Comparison of ENCODE assay signal across 28 mouse cellular contexts in the genomic region with DNA sequence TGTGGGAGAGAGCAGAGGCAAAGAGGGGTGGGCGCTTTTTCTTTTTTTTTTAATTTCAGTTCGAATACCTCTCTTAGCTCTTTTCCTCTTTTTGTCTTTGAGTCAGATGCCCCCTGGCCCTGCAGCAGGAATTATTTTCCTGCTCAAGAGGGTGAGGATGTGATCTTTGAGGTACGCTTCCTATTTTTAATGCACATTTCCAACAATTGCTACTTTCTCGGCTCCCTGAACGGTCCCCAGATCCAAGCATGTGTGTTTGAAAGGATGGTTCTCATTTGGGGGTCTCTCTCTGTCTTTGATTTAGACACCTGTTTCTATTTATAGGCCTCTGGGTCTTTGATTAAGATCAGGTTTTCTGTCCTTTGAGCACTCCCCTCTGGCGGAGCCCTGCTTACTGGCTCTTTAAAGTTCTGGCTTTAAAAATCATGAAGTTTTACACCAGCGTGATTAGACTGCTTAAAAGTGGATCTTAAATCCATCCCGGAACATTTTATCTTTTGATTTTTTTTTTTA.
DNase-seq lines count a peak whose midpoint lies in the region; ATAC-seq and TF ChIP-seq lines count a peak whose summit lies in the region.
"Had no signal": no experiment of that assay in that cellular context is flagged by ENCODE, and none has a peak within 500 bp of the region (broad histone marks: within the 10 kb centered on the region; RNA-seq: fewer than 3 reads in every experiment).

No protein-coding gene starts in this region.

- no peak overlapping the region for H3K9ac ChIP-seq in embryonic facial prominence, embryonic 11.5 days (replicated peaks; ENCODE audit: low read length)
- no peak overlapping the region for H3K9ac ChIP-seq in midbrain, embryonic 14.5 days (replicated peaks; ENCODE audit: low read length)
- no peak overlapping the region for H3K9ac ChIP-seq in midbrain, postnatal 0 days (replicated peaks; ENCODE audit: low read length, poor library complexity, severe bottlenecking)
- no peak overlapping the region for H3K9ac ChIP-seq in midbrain, embryonic 16.5 days (ENCODE audit: low read depth, low read length)
- no peak overlapping the region for H3K9ac ChIP-seq in kidney, embryonic 15.5 days
- H3K9ac ChIP-seq: forebrain, postnatal 0 days; heart, embryonic 15.5 days; intestine, embryonic 15.5 days; limb, embryonic 12.5 days; liver, embryonic 12.5 days; liver, postnatal 0 days had no signal

- H3K4me3 ChIP-seq in embryonic facial prominence, embryonic 11.5 days (ENCODE audit: low read depth, low read length), result no peak overlapping the region
- no peak overlapping the region for H3K4me3 ChIP-seq in embryonic facial prominence, embryonic 10.5 days
- no peak overlapping the region for H3K4me3 ChIP-seq in midbrain, embryonic 14.5 days (replicated peaks; ENCODE audit: low read depth, low read length)
- no peak overlapping the region for H3K4me3 ChIP-seq in midbrain, postnatal 0 days (ENCODE audit: low read depth, low read length)
- H3K4me3 ChIP-seq in midbrain, embryonic 16.5 days (ENCODE audit: low read depth, low read length), result no peak overlapping the region
- no peak overlapping the region for H3K4me3 ChIP-seq in kidney, embryonic 15.5 days (replicated peaks)
- H3K4me3 ChIP-seq: heart, embryonic 10.5 days; heart, embryonic 15.5 days; intestine, embryonic 15.5 days; limb, embryonic 12.5 days; liver, embryonic 12.5 days; megakaryocyte, embryonic 14.5 days had no signal

- peak; percentile 87 for DNase-seq in embryonic facial prominence, embryonic 11.5 days (ENCODE audit: low spot score)
- DNase-seq in embryonic facial prominence, embryonic 10.5 days (ENCODE audit: low spot score), result no peak
- peak; percentile 24 for DNase-seq in midbrain, embryonic 14.5 days
- DNase-seq in midbrain, postnatal 0 days (ENCODE audit: low spot score), result no peak
- peak; percentile 63 for DNase-seq in forelimb bud, embryonic 11.5 days (ENCODE audit: low read depth, low spot score)
- DNase-seq in lung, postnatal 36 days, result no peak
- DNase-seq: cerebellum, adult 11 months; cerebellum, adult 9-11 months; forebrain, postnatal 0 days; gastrocnemius, postnatal 25 days; heart, adult 11 months; kidney, adult 2 months; kidney, postnatal 4 days; layer of hippocampus, postnatal 36 days; liver, postnatal 0 days; lung, postnatal 4 days; thymus, postnatal 14 days had no signal

- no peak for TF ChIP-seq CTCF in midbrain, postnatal 0 days (IDR thresholded peaks at IDR 0.05)

- no peak overlapping the region for H3K4me2 ChIP-seq in embryonic facial prominence, embryonic 11.5 days (ENCODE audit: low read depth, low read length)
- H3K4me2 ChIP-seq in midbrain, embryonic 14.5 days (ENCODE audit: low read length), result no peak overlapping the region
- H3K4me2 ChIP-seq in midbrain, postnatal 0 days (ENCODE audit: low read depth, low read length, poor library complexity, severe bottlenecking), result no peak overlapping the region
- no peak overlapping the region for H3K4me2 ChIP-seq in midbrain, embryonic 16.5 days (ENCODE audit: low read length)
- no peak overlapping the region for H3K4me2 ChIP-seq in kidney, embryonic 15.5 days
- H3K4me2 ChIP-seq: heart, embryonic 15.5 days; intestine, embryonic 15.5 days; limb, embryonic 12.5 days; liver, embryonic 12.5 days had no signal

- no peaks in the 10 kb centered on the region for H3K36me3 ChIP-seq in embryonic facial prominence, embryonic 11.5 days (replicated peaks; ENCODE audit: control insufficient read depth, insufficient read depth, low read depth, low read length)
- peaks cover 26% of the 10 kb centered on the region for H3K36me3 ChIP-seq in embryonic facial prominence, embryonic 10.5 days (replicated peaks)
- H3K36me3 ChIP-seq in midbrain, embryonic 14.5 days (ENCODE audit: control insufficient read depth, insufficient read depth, low read length), result peaks cover 14% of the 10 kb centered on the region
- H3K36me3 ChIP-seq in midbrain, postnatal 0 days (ENCODE audit: insufficient read depth, low read length), result no peaks in the 10 kb centered on the region
- no peaks in the 10 kb centered on the region for H3K36me3 ChIP-seq in midbrain, embryonic 16.5 days (ENCODE audit: control insufficient read depth, insufficient read depth, low read length)
- H3K36me3 ChIP-seq in kidney, embryonic 15.5 days, result no peaks in the 10 kb centered on the region
- H3K36me3 ChIP-seq: heart, embryonic 15.5 days; intestine, embryonic 15.5 days; liver, embryonic 12.5 days had no signal

- H3K9me3 ChIP-seq in embryonic facial prominence, embryonic 11.5 days (replicated peaks; ENCODE audit: control insufficient read depth, low read length), result no peaks in the 10 kb centered on the region
- no peaks in the 10 kb centered on the region for H3K9me3 ChIP-seq in embryonic facial prominence, embryonic 10.5 days
- no peaks in the 10 kb centered on the region for H3K9me3 ChIP-seq in midbrain, embryonic 14.5 days (ENCODE audit: control insufficient read depth, low read length)
- no peaks in the 10 kb centered on the region for H3K9me3 ChIP-seq in midbrain, postnatal 0 days (ENCODE audit: low read length)
- H3K9me3 ChIP-seq in midbrain, embryonic 16.5 days (replicated peaks; ENCODE audit: control insufficient read depth, low read length, poor library complexity, severe bottlenecking), result no peaks in the 10 kb centered on the region
- H3K9me3 ChIP-seq in kidney, embryonic 15.5 days (replicated peaks), result no peaks in the 10 kb centered on the region
- H3K9me3 ChIP-seq: heart, embryonic 10.5 days; heart, embryonic 15.5 days; intestine, embryonic 15.5 days; limb, embryonic 12.5 days; liver, embryonic 12.5 days; megakaryocyte, embryonic 14.5 days had no signal

- 39% methylated on average over 8 of the region's 8 CpGs for WGBS in embryonic facial prominence, embryonic 11.5 days
- WGBS in embryonic facial prominence, embryonic 10.5 days, result 45% methylated on average over 8 of the region's 8 CpGs
- 75% methylated on average over 8 of the region's 8 CpGs for WGBS in midbrain, embryonic 14.5 days
- 55% methylated on average over 8 of the region's 8 CpGs for WGBS in midbrain, postnatal 0 days
- 58% methylated on average over 8 of the region's 8 CpGs for WGBS in midbrain, embryonic 16.5 days
- WGBS in kidney, embryonic 15.5 days, result 82% methylated on average over 8 of the region's 8 CpGs

- H3K4me1 ChIP-seq in embryonic facial prominence, embryonic 11.5 days (ENCODE audit: control insufficient read depth, insufficient read depth, low read length), result no peaks in the 10 kb centered on the region
- peaks cover 33% of the 10 kb centered on the region for H3K4me1 ChIP-seq in embryonic facial prominence, embryonic 10.5 days
- no peaks in the 10 kb centered on the region for H3K4me1 ChIP-seq in midbrain, embryonic 14.5 days (ENCODE audit: control insufficient read depth, insufficient read depth, low read length)
- H3K4me1 ChIP-seq in midbrain, postnatal 0 days (ENCODE audit: insufficient read depth, low read length), result no peaks in the 10 kb centered on the region
- peaks cover 5% of the 10 kb centered on the region; the same call in 1 of the 2 replicates for H3K4me1 ChIP-seq in midbrain, embryonic 16.5 days (ENCODE audit: control insufficient read depth, insufficient read depth, low read length)
- H3K4me1 ChIP-seq in kidney, embryonic 15.5 days, result peaks cover 5% of the 10 kb centered on the region; the same call in 1 of the 2 replicates
- H3K4me1 ChIP-seq: heart, embryonic 15.5 days; intestine, embryonic 15.5 days; liver, embryonic 12.5 days; megakaryocyte, embryonic 14.5 days had no signal

- ATAC-seq in embryonic facial prominence, embryonic 11.5 days (replicated peaks; ENCODE audit: insufficient number of reproducible peaks, low FRiP score, low TSS enrichment, low read depth), result no peak
- ATAC-seq in midbrain, embryonic 14.5 days (ENCODE audit: low FRiP score, low TSS enrichment), result no peak
- ATAC-seq in midbrain, postnatal 0 days (ENCODE audit: low FRiP score), result no peak
- no peak for ATAC-seq in midbrain, embryonic 16.5 days
- no peak for ATAC-seq in kidney, embryonic 15.5 days (replicated peaks; ENCODE audit: low FRiP score)
- ATAC-seq: forebrain, postnatal 0 days; hindbrain, embryonic 16.5 days; intestine, embryonic 15.5 days; liver, embryonic 12.5 days; liver, postnatal 0 days had no signal

- H3K27me3 ChIP-seq in embryonic facial prominence, embryonic 11.5 days (ENCODE audit: control insufficient read depth, insufficient read depth, low read length), result no peaks in the 10 kb centered on the region
- no peaks in the 10 kb centered on the region; the same call in 1 of the 2 replicates for H3K27me3 ChIP-seq in embryonic facial prominence, embryonic 10.5 days (replicated peaks; ENCODE audit: low read depth, poor library complexity, severe bottlenecking)
- no peaks in the 10 kb centered on the region for H3K27me3 ChIP-seq in midbrain, embryonic 14.5 days (ENCODE audit: control insufficient read depth, insufficient read depth, low read length)
- no peaks in the 10 kb centered on the region for H3K27me3 ChIP-seq in midbrain, postnatal 0 days (ENCODE audit: insufficient read depth, low read length)
- H3K27me3 ChIP-seq in midbrain, embryonic 16.5 days (ENCODE audit: control insufficient read depth, insufficient read depth, low read depth, low read length), result no peaks in the 10 kb centered on the region
- H3K27me3 ChIP-seq in kidney, embryonic 15.5 days, result no peaks in the 10 kb centered on the region
- H3K27me3 ChIP-seq: heart, embryonic 15.5 days; intestine, embryonic 15.5 days; limb, embryonic 12.5 days; Patski had no signal

- no peak overlapping the region for H3K27ac ChIP-seq in embryonic facial prominence, embryonic 11.5 days (replicated peaks; ENCODE audit: low read depth, low read length)
- no peak overlapping the region; the same call in 1 of the 2 replicates for H3K27ac ChIP-seq in embryonic facial prominence, embryonic 10.5 days (replicated peaks)
- H3K27ac ChIP-seq in midbrain, embryonic 14.5 days (replicated peaks; ENCODE audit: low read depth, low read length), result no peak overlapping the region
- no peak overlapping the region for H3K27ac ChIP-seq in midbrain, postnatal 0 days (ENCODE audit: low read depth, low read length)
- H3K27ac ChIP-seq in midbrain, embryonic 16.5 days (ENCODE audit: low read length), result peak overlapping the region; percentile 40; the same call in 1 of the 2 replicates
- no peak overlapping the region for H3K27ac ChIP-seq in kidney, embryonic 15.5 days
- H3K27ac ChIP-seq: heart, embryonic 10.5 days; heart, embryonic 15.5 days; intestine, embryonic 15.5 days; kidney, postnatal 0 days; liver, embryonic 12.5 days had no signal

Comparison
In these comparisons a context has a peak if more than half of its experiments do, and no peak if none do; other contexts are left out.
1. DNase-seq: peak in embryonic facial prominence, embryonic 11.5 days (single experiment), midbrain, embryonic 14.5 days (single experiment) and forelimb bud, embryonic 11.5 days (single experiment); none in embryonic facial prominence, embryonic 10.5 days (single experiment), midbrain, postnatal 0 days (single experiment) and lung, postnatal 36 days (single experiment).